Mouse (Mus musculus) myocyte (in vitro differentiated cells): Measurements from ENCODE around the gene Ntrk3. TPM values are rescaled to one million over a fixed set of nuclear protein-coding genes. Genes with fewer than 3 reads are reported as not detected.

Experiments used
- H3K27me3 ChIP-seq: one replicate; pipeline ENCODE4 v1.6.1; 2011; ENCODE audit not compliant: control insufficient read depth, insufficient read depth, insufficient read length
- H3K36me3 ChIP-seq: one replicate; pipeline ENCODE4 v1.6.1; 2011; ENCODE audit not compliant: control insufficient read depth, insufficient read depth
- H3K4me2 ChIP-seq: one replicate; pipeline ENCODE4 v1.6.1; 2011; ENCODE audit warnings: low read depth, control low read depth
- H3K4me3 ChIP-seq: one replicate; pipeline ENCODE4 v1.5.1; 2011; ENCODE audit warnings: mild to moderate bottlenecking, control low read depth, moderate library complexity
- H3K79me2 ChIP-seq: one replicate; pipeline ENCODE4 v1.6.1; 2011; ENCODE audit not compliant: control insufficient read depth, insufficient read depth
- H3ac ChIP-seq: one replicate; pipeline ENCODE4 v1.6.1; 2011; ENCODE audit not compliant: control insufficient read depth, insufficient read length
- CEBPB ChIP-seq: IDR thresholded peaks from 2 replicates; pipeline ENCODE4 v1.6.1; 2011; ENCODE audit warnings: mild to moderate bottlenecking, moderate library complexity; ENCODE audit not compliant: poor library complexity, insufficient read depth, severe bottlenecking
- E2F4 ChIP-seq: IDR thresholded peaks from one replicate; pipeline ENCODE4 v1.6.1; 2011; ENCODE audit warnings: mild to moderate bottlenecking, control low read depth, moderate library complexity; ENCODE audit not compliant: insufficient read depth
- MAX ChIP-seq: IDR thresholded peaks from one replicate; pipeline ENCODE4 v1.6.1; 2011; ENCODE audit warnings: low read depth, mild to moderate bottlenecking, control low read depth
- MYOD1 ChIP-seq, 3 experiments: IDR thresholded peaks; one replicate each; pipeline ENCODE4 v1.6.1; 2011; ENCODE audit warnings: control low read depth in 2 of 3, low read depth in 2 of 3, mild to moderate bottlenecking in 2 of 3, moderate library complexity in 1 of 3; ENCODE audit not compliant: insufficient read length in 2 of 3, control insufficient read depth in 1 of 3
- MYOG ChIP-seq, 3 experiments: IDR thresholded peaks; one replicate each; pipeline ENCODE4 v1.6.1; 2011; ENCODE audit warnings: control low read depth in 2 of 3, low read depth in 2 of 3, mild to moderate bottlenecking in 2 of 3; ENCODE audit not compliant: insufficient read length in 2 of 3, control insufficient read depth in 1 of 3, insufficient read depth in 1 of 3
- POLR2A ChIP-seq: IDR thresholded peaks from one replicate; pipeline ENCODE4 v1.6.1; 2011; ENCODE audit warnings: low read depth, mild to moderate bottlenecking, control low read depth, moderate library complexity; ENCODE audit not compliant: insufficient read length
- POLR2AphosphoS2 ChIP-seq: IDR thresholded peaks from one replicate; pipeline ENCODE4 v1.6.1; 2011; ENCODE audit warnings: low read depth, control low read depth; ENCODE audit not compliant: insufficient read length
- REST ChIP-seq: IDR thresholded peaks from one replicate; pipeline ENCODE4 v1.6.1; 2011; ENCODE audit warnings: mild to moderate bottlenecking, control low read depth, moderate library complexity; ENCODE audit not compliant: insufficient read depth, insufficient read length
- SRF ChIP-seq: IDR thresholded peaks from one replicate; pipeline ENCODE4 v1.6.1; 2011; ENCODE audit warnings: low read depth; ENCODE audit not compliant: control insufficient read depth, insufficient read length
- TCF12 ChIP-seq: IDR thresholded peaks from one replicate; pipeline ENCODE4 v1.6.1; 2011; ENCODE audit warnings: mild to moderate bottlenecking, control low read depth; ENCODE audit not compliant: poor library complexity, insufficient read depth, severe bottlenecking
- TCF3 ChIP-seq: IDR thresholded peaks from one replicate; pipeline ENCODE4 v1.6.1; 2011; ENCODE audit warnings: low read depth, control low read depth; ENCODE audit not compliant: insufficient read length
- USF1 ChIP-seq: IDR thresholded peaks from one replicate; pipeline ENCODE4 v1.6.1; 2011; ENCODE audit warnings: low read depth, mild to moderate bottlenecking, control low read depth, moderate library complexity
- polyA plus RNA-seq: library from polyadenylated mRNA; unstranded; fragments of >200 nt; fragmentation: generic; extraction: Trizol; gene quantifications from one replicate; pipeline ENCODE4 v1.2.1, GENCODE M21; 2012; ENCODE audit warnings: missing spikeins

Ntrk3 gene
- polyA plus RNA-seq, 1 experiment: 0.17 TPM

DNA sequence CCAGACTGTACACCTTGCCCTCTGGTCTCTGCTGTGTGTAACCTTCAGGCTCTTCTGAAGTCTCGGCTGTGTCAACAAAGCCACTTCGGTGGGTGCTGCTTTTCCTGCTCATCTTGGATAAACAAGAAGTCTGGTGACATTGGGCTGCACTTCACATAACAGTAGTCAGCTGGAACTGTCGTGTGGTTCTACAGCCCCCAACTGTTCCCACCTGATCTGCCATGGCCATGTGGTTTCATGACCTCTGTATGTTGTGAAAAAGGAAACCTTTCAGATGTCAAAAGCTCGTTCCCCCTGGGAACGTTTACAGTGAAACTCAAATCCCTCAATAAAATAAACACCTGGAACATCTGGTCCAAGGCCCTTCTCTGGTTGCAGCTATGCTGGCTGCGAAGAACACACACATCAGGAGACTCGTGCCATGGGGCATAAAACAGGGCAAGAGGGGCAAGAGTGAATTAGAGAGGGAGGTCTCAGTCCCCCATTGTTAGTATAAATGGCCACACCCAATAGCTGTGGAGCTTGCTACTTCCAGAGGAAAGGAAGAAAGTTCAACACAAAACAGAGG lies 222.7 kb downstream of the Ntrk3 start:
- Histone ChIP-seq H3K4me2 (no peak overlapping the region), H3K4me3 (no peak overlapping the region), H3K27me3 (no peaks in the 10 kb centered on the region), H3K36me3 (no peaks in the 10 kb centered on the region), H3ac (no peak overlapping the region), H3K79me2 (no peaks in the 10 kb centered on the region)
- TF ChIP-seq TCF3 (no peak), MYOD1 (IDR thresholded peaks at IDR 0.05; ENCODE audit: control insufficient read depth in 1 of 3, insufficient read length in 2 of 3, low read depth in 2 of 3) (no peak), CEBPB (no peak), MAX (no peak), MYOG (IDR thresholded peaks at IDR 0.05; ENCODE audit: control insufficient read depth in 1 of 3, insufficient read depth in 1 of 3, insufficient read length in 2 of 3, low read depth in 2 of 3) (no peak), SRF (no peak), REST (no peak), E2F4 (no peak), POLR2AphosphoS2 (no peak), TCF12 (no peak)

DNA sequence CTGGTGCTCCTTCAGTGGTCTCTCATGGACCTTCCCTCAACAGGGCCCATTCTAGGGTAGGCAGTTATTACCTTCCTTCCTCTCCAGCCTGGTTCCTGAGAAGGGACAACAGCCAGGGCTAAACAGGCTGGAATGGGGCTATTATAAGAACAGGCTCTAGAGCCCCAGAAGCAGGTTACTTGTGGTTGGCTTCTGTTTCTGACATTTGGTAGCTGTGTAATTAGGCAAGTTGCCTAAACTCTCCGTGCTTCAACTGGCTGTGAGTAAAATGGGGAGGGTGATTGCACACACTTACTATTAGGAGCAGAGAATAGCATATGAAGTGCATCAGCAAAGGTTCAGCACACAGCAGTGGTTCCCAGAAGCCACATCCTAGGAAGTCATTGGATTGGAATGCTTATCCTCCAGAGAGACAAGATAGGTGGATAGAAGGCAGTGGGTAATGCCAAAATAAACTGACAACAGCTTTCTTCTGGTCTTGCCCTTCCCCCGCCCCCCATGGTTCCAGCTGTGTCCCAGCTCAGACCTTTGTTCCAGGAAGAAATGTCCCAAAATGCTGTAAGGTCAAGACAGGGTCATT lies 230.7 kb downstream of the Ntrk3 start:
- Histone ChIP-seq H3K4me2 (no peak overlapping the region), H3K79me2 (no peaks in the 10 kb centered on the region)
- TF ChIP-seq POLR2A (no peak), MYOD1 (IDR thresholded peaks at IDR 0.05; ENCODE audit: control insufficient read depth in 1 of 3, insufficient read length in 2 of 3, low read depth in 2 of 3) (no peak), TCF12 (no peak), CEBPB (no peak), POLR2AphosphoS2 (no peak), USF1 (no peak), MAX (no peak), MYOG (IDR thresholded peaks at IDR 0.05; ENCODE audit: control insufficient read depth in 1 of 3, insufficient read depth in 1 of 3, insufficient read length in 2 of 3, low read depth in 2 of 3) (no peak), TCF3 (no peak), REST (no peak), SRF (no peak), E2F4 (no peak)

GRCm38 (mm10) chr7:78500863-78501262 lies 236.9 kb downstream of the Ntrk3 start:
- no peaks in the 10 kb centered on the region for H3K27me3 ChIP-seq
- no peak for TF ChIP-seq USF1
- no peak for TF ChIP-seq MYOG (IDR thresholded peaks at IDR 0.05; ENCODE audit: control insufficient read depth in 1 of 3, insufficient read depth in 1 of 3, insufficient read length in 2 of 3, low read depth in 2 of 3)
- no peak for TF ChIP-seq POLR2A
- no peak for TF ChIP-seq POLR2AphosphoS2
- no peak for TF ChIP-seq TCF12
- TF ChIP-seq TCF3: no peak
- no peak for TF ChIP-seq SRF
- no peak for TF ChIP-seq MYOD1 (IDR thresholded peaks at IDR 0.05; ENCODE audit: control insufficient read depth in 1 of 3, insufficient read length in 2 of 3, low read depth in 2 of 3)
- no peak for TF ChIP-seq E2F4
- TF ChIP-seq REST: no peak
- no peak for TF ChIP-seq CEBPB

More for the DNA sequence above, 230.7 kb downstream of the Ntrk3 start:
- Histone ChIP-seq H3K27me3 (no peaks in the 10 kb centered on the region), H3K4me3 (no peak overlapping the region), H3ac (no peak overlapping the region), H3K36me3 (no peaks in the 10 kb centered on the region)

DNA sequence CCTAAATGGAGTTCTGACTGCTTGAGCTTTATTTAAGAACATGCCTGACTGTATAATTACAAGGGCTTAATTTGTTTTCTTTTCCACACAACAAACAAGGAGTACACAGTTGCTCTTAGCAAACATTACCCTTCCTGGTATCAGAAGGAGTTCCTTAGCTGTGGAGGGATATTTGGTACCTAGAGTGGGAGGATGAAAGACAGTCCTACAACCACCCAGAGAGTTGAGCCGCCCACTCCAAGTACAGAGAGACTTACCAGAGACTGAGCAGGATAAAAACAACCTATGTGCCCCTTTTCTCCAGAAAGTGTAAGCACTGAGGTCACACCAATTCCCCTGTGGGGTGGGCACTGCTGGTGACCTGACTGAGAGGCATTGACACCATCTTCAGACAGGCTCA lies 237.8 kb downstream of the Ntrk3 start:
- TF ChIP-seq USF1 (no peak), POLR2AphosphoS2 (no peak), MAX (no peak), CEBPB (no peak), REST (no peak), TCF12 (no peak), MYOG (IDR thresholded peaks at IDR 0.05; ENCODE audit: control insufficient read depth in 1 of 3, insufficient read depth in 1 of 3, insufficient read length in 2 of 3, low read depth in 2 of 3) (no peak), POLR2A (no peak), TCF3 (no peak), SRF (no peak), E2F4 (no peak), MYOD1 (IDR thresholded peaks at IDR 0.05; ENCODE audit: control insufficient read depth in 1 of 3, insufficient read length in 2 of 3, low read depth in 2 of 3) (no peak)
- H3ac ChIP-seq: no peak overlapping the region
- no peaks in the 10 kb centered on the region for H3K36me3 ChIP-seq
- no peak overlapping the region for H3K4me3 ChIP-seq
- H3K4me2 ChIP-seq: no peak overlapping the region
- H3K27me3 ChIP-seq: no peaks in the 10 kb centered on the region
- no peaks in the 10 kb centered on the region for H3K79me2 ChIP-seq

More at GRCm38 (mm10) chr7:78500863-78501262, 236.9 kb downstream of the Ntrk3 start:
- Histone ChIP-seq H3ac (no peak overlapping the region), H3K4me3 (no peak overlapping the region), H3K79me2 (no peaks in the 10 kb centered on the region), H3K36me3 (no peaks in the 10 kb centered on the region), H3K4me2 (no peak overlapping the region)
